Mouse (Mus musculus) liver, adult 2 months (tissue): ENCODE measurements around the gene Klhl11. TPM values are rescaled to one million over a fixed set of nuclear protein-coding genes. Genes with fewer than 3 reads are reported as not detected.
A peak's percentile ranks its signal among the peaks of the same experiment; 100 is the strongest.

ENCODE experiments used
- DNase-seq: peaks from one replicate; pipeline ENCODE4 v3.0.0-alpha.2; 2011; ENCODE audit warnings: low read depth, low spot score; ENCODE audit errors: extremely low read depth
- H3K27ac ChIP-seq: fragments of 200-500 bp; replicated peaks from 2 replicates; pipeline ENCODE4 v1.5.1; 2012; ENCODE audit warnings: low read depth, mild to moderate bottlenecking, control low read depth, inconsistent platforms, low read length; ENCODE audit not compliant: insufficient read depth
- H3K27me3 ChIP-seq: fragments of 200-500 bp; 2 replicates; pipeline ENCODE4 v1.6.1; 2012; ENCODE audit warnings: mild to moderate bottlenecking, moderate library complexity, low read length, inconsistent platforms; ENCODE audit not compliant: control insufficient read depth, insufficient read depth
- H3K36me3 ChIP-seq: fragments of 200-500 bp; 2 replicates; pipeline ENCODE4 v1.6.1; 2012; ENCODE audit warnings: low read length, inconsistent platforms; ENCODE audit not compliant: control insufficient read depth, insufficient read depth
- H3K4me1 ChIP-seq: fragments of 200-500 bp; 2 replicates; pipeline ENCODE4 v1.6.1; 2011; ENCODE audit warnings: low read length; ENCODE audit not compliant: control insufficient read depth, insufficient read depth
- H3K4me3 ChIP-seq: fragments of 200-500 bp; 2 replicates; pipeline ENCODE4 v1.5.1; 2011; ENCODE audit warnings: low read depth, mild to moderate bottlenecking, control low read depth, low read length, moderate library complexity; ENCODE audit not compliant: insufficient read depth
- H3K79me2 ChIP-seq: fragments of 200-500 bp; 2 replicates; pipeline ENCODE4 v1.6.1; 2012; ENCODE audit warnings: inconsistent platforms, mild to moderate bottlenecking, low read length, moderate library complexity; ENCODE audit not compliant: control insufficient read depth, insufficient read depth
- H3K9ac ChIP-seq: fragments of 200-500 bp; 2 replicates; pipeline ENCODE4 v1.6.1; 2012; ENCODE audit warnings: low read depth, mild to moderate bottlenecking, control low read depth, inconsistent platforms, low read length
- CTCF ChIP-seq: fragments of 200-500 bp; IDR thresholded peaks from 2 replicates; pipeline ENCODE4 v1.5.1; 2011; ENCODE audit warnings: low read depth, low read length, control low read depth
- POLR2A ChIP-seq: fragments of 200-500 bp; IDR thresholded peaks from 2 replicates; pipeline ENCODE4 v1.6.1; 2011; ENCODE audit warnings: low read length, control low read depth; ENCODE audit not compliant: insufficient read depth; ENCODE audit errors: extremely low read depth
- WGBS: fragments of 180-500 bp; shearing (Covaris S2); methylation state at CpG from one replicate; pipeline ENCODE4 v1.1.7; 2018; 5-methylcytosine and 5-hydroxymethylcytosine counted together
- polyA plus RNA-seq: library from polyadenylated mRNA; depleted of rRNA; stranded (reverse); fragments of >200 nt; gene quantifications from 2 replicates; pipeline ENCODE4 v1.2.3, GENCODE M21; 2012; rRNA removed
- total RNA-seq: library from RNA; depleted of rRNA; stranded (reverse); fragments of >200 nt; gene quantifications from 2 replicates; pipeline ENCODE4 v1.2.3, GENCODE M21; 2014; rRNA removed

The Klhl11 gene
- total and polyA plus RNA-seq, 2 experiments: 1.6 to 6.9 TPM

DNA sequence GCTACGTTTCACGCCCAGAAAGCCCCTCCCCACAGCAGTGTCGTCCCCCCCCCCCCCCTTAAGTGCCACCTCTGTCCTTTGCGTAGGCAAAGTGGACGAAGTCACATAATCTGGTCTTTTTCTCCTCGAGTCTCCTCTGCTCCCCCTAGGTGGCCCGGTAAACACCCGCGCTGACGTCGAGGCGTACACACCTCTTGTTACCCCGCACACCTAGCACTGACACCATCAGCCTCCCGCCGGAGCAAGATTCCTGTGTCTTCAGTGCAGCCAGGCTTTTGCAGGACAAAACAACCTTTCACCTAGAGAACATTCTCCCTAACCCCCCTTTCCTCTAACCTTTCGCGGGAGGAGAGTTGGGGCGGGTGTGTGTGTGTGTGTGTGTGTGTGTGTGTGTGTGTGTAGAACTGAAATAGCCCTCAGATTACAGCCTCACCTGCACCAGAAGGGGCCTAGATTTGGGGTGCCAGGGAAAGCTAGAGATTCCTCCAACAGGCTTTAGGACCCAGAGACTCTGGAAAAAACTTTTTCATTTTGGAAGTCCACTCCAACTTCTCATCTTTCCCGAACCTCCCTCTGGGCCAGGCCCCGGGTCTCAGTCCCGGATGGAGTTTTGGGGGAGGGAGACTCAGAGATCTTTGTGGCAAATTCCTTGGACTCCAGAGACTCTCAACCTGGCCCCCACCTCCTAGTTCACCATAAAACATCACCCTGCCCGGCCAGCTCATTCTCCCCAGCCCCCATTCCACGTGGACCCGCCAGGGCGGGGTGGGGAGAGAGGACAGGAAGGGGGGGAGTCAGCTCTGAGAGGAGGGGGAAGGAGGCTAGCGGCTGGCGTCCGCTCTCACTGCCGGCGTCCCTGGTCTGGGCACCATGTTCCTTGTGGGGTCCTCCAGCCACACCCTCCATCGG, 57.4 kb downstream of the Klhl11 start, which contains the start of gene Fkbp10:
Gene Fkbp10 (plus strand): TSS at position 784 of the 909 bp plus-strand sequence.
- DNase-seq: no peak
- TF ChIP-seq POLR2A: no peak
- TF ChIP-seq CTCF: no peak
- no peaks in the 10 kb centered on the region for H3K79me2 ChIP-seq

GRCm38 (mm10) chr11:100414021-100414913, 58.3 kb downstream of the Klhl11 start, which contains the start of gene P3h4:
Gene P3h4, minus strand, starts transcription at chr11:100414836.
- no peaks in the 10 kb centered on the region for H3K36me3 ChIP-seq

More for the DNA sequence above, 57.4 kb downstream of the Klhl11 start, which contains the start of gene Fkbp10:
- Histone ChIP-seq H3K27me3 (no peaks in the 10 kb centered on the region), H3K27ac (0 out of 2 replicates have a peak within 1 kb of the TSS, but pooled peaks have one; percentile 0), H3K36me3 (no peaks in the 10 kb centered on the region), H3K4me1 (0 out of 2 replicates have a peak, but pooled peaks cover 4% of the 10 kb centered on the region), H3K9ac (peak within 1 kb of the TSS; percentile 64), H3K4me3 (peak within 1 kb of the TSS; percentile 63)
- WGBS: 12% methylated on average over 31 of the region's 31 CpGs

GRCm38 (mm10) chr11:100413541-100413940, 59.0 kb downstream of the Klhl11 start:
- TF ChIP-seq CTCF (no peak), POLR2A (no peak)
- H3K27me3 ChIP-seq: no peaks in the 10 kb centered on the region

More at GRCm38 (mm10) chr11:100414021-100414913, 58.3 kb downstream of the Klhl11 start, which contains the start of gene P3h4:
- Histone ChIP-seq H3K4me3 (peak within 1 kb of the TSS; percentile 63), H3K27me3 (no peaks in the 10 kb centered on the region), H3K4me1 (0 out of 2 replicates have a peak, but pooled peaks cover 4% of the 10 kb centered on the region), H3K27ac (0 out of 2 replicates have a peak within 1 kb of the TSS, but pooled peaks have one; percentile 0), H3K9ac (peak within 1 kb of the TSS; percentile 64), H3K79me2 (no peaks in the 10 kb centered on the region)
- peak; percentile 34 for DNase-seq
- WGBS: 6% methylated on average over 93 of the region's 93 CpGs
- no peak for TF ChIP-seq POLR2A
- peak; percentile 82 for TF ChIP-seq CTCF

More at GRCm38 (mm10) chr11:100413541-100413940, 59.0 kb downstream of the Klhl11 start:
- no peak for DNase-seq
- no peak overlapping the region for H3K4me3 ChIP-seq
- no peak overlapping the region for H3K9ac ChIP-seq
- H3K79me2 ChIP-seq: no peaks in the 10 kb centered on the region
- H3K36me3 ChIP-seq: no peaks in the 10 kb centered on the region
- H3K27ac ChIP-seq: no peak overlapping the region
- WGBS: 94% methylated on average over 11 of the region's 11 CpGs
- H3K4me1 ChIP-seq: 0 out of 2 replicates have a peak, but pooled peaks cover 4% of the 10 kb centered on the region

Other genes with a start within 250 kb of the Klhl11 start
- not detected in 2 replicates for gene Krt16, start 223.8 kb downstream of the Klhl11 start, total RNA-seq
- gene Krt16, start 223.8 kb downstream of the Klhl11 start, polyA plus RNA-seq: not detected in 2 replicates
- not detected in 2 replicates for gene Krt17, start 211.7 kb downstream of the Klhl11 start, total RNA-seq
- gene Krt17, start 211.7 kb downstream of the Klhl11 start, polyA plus RNA-seq: not detected in 2 replicates
- not detected in 2 replicates for gene Krt42, start 202.9 kb downstream of the Klhl11 start, total RNA-seq
- not detected in 2 replicates for gene Krt42, start 202.9 kb downstream of the Klhl11 start, polyA plus RNA-seq
- gene Eif1, start 152.9 kb downstream of the Klhl11 start, total RNA-seq: 145 and 210 TPM in 2 replicates
- gene Eif1, start 152.9 kb downstream of the Klhl11 start, polyA plus RNA-seq: 86.6 and 104 TPM in 2 replicates
- gene Gast, start 138.3 kb downstream of the Klhl11 start, total RNA-seq: not detected in 2 replicates
- not detected in 2 replicates for gene Gast, start 138.3 kb downstream of the Klhl11 start, polyA plus RNA-seq
- gene Hap1, start 116.6 kb downstream of the Klhl11 start, total RNA-seq: 0.65 and 1.3 TPM in 2 replicates
- gene Hap1, start 116.6 kb downstream of the Klhl11 start, polyA plus RNA-seq: 0.40 and 1.2 TPM in 2 replicates
- gene Jup, start 75.0 kb downstream of the Klhl11 start, total RNA-seq: 18.3 and 27.5 TPM in 2 replicates
- gene Jup, start 75.0 kb downstream of the Klhl11 start, polyA plus RNA-seq: 69.5 and 86.0 TPM in 2 replicates
- gene P3h4, start 57.9 kb downstream of the Klhl11 start, total RNA-seq: 1.2 and 1.5 TPM in 2 replicates
- 0.81 and 1.2 TPM in 2 replicates for gene P3h4, start 57.9 kb downstream of the Klhl11 start, polyA plus RNA-seq
- 0.74 and 1.1 TPM in 2 replicates for gene Fkbp10, start 57.0 kb downstream of the Klhl11 start, total RNA-seq
- gene Fkbp10, start 57.0 kb downstream of the Klhl11 start, polyA plus RNA-seq: 1.7 and 1.9 TPM in 2 replicates
- gene Nt5c3b, start 30.9 kb downstream of the Klhl11 start, total RNA-seq: 4.4 and 5.2 TPM in 2 replicates
- 3.9 and 4.8 TPM in 2 replicates for gene Nt5c3b, start 30.9 kb downstream of the Klhl11 start, polyA plus RNA-seq
- gene Klhl10, start 30.8 kb downstream of the Klhl11 start, total RNA-seq: 0.18 TPM in 1 of 2 replicates, not detected in the other
- 0.05 TPM in 1 of 2 replicates, not detected in the other for gene Klhl10, start 30.8 kb downstream of the Klhl11 start, polyA plus RNA-seq
- 205 and 272 TPM in 2 replicates for gene Acly, start 55.3 kb upstream of the Klhl11 start, total RNA-seq
- gene Acly, start 55.3 kb upstream of the Klhl11 start, polyA plus RNA-seq: 118 and 124 TPM in 2 replicates
- 0.28 and 0.40 TPM in 2 replicates for gene Ttc25, start 72.9 kb upstream of the Klhl11 start, total RNA-seq
- gene Ttc25, start 72.9 kb upstream of the Klhl11 start, polyA plus RNA-seq: 0.04 and 0.05 TPM in 2 replicates
- 10.1 and 11.6 TPM in 2 replicates for gene Cnp, start 102.2 kb upstream of the Klhl11 start, total RNA-seq
- gene Cnp, start 102.2 kb upstream of the Klhl11 start, polyA plus RNA-seq: 11.0 and 17.3 TPM in 2 replicates
- gene Nkiras2, start 146.5 kb upstream of the Klhl11 start, total RNA-seq: 13.7 and 16.0 TPM in 2 replicates
- 32.0 and 33.4 TPM in 2 replicates for gene Nkiras2, start 146.5 kb upstream of the Klhl11 start, polyA plus RNA-seq
- gene Dnajc7, start 147.4 kb upstream of the Klhl11 start, total RNA-seq: 40.9 and 44.7 TPM in 2 replicates
- gene Dnajc7, start 147.4 kb upstream of the Klhl11 start, polyA plus RNA-seq: 16.1 and 16.7 TPM in 2 replicates
- gene Zfp385c, start 219.7 kb upstream of the Klhl11 start, total RNA-seq: not detected in 2 replicates
- not detected in 2 replicates for gene Zfp385c, start 219.7 kb upstream of the Klhl11 start, polyA plus RNA-seq
- 8.1 and 11.9 TPM in 2 replicates for gene Dhx58, start 231.5 kb upstream of the Klhl11 start, total RNA-seq
- 9.2 and 16.3 TPM in 2 replicates for gene Dhx58, start 231.5 kb upstream of the Klhl11 start, polyA plus RNA-seq
- 3.3 and 4.9 TPM in 2 replicates for gene Kat2a, start 239.7 kb upstream of the Klhl11 start, total RNA-seq
- 16.1 and 18.9 TPM in 2 replicates for gene Kat2a, start 239.7 kb upstream of the Klhl11 start, polyA plus RNA-seq
- not detected in 2 replicates for gene Hspb9, start 241.1 kb upstream of the Klhl11 start, total RNA-seq
- gene Hspb9, start 241.1 kb upstream of the Klhl11 start, polyA plus RNA-seq: not detected in 2 replicates